In the genomic region with DNA sequence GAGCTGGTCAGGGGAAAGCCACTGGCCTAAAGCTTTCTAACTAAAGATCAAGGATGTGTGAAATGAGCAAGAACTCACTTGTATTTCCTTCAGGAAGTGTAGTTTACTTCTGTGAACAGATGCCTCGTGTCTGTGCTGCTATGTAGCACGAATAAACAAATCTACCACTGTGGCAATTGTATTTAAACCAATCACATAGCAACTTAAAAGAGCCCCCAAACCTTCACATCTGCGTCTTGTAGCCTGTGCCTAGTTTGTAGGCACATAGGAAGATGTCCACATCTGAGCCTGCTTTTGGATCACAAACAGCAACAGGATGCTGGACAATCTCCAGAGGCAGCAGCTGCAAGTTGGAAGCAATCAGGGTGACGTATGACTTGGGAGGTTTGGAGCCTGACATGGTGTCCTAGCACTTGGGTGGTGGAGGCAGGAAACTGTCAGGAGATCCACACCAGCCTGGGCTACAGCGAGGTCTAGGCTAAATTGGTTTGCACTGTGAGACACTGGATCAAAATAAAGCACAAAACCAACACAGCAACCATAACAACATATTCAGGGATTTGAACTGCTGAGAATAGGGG, we compare ENCODE assay signal across 11 mouse cellular contexts. TPM values are rescaled to one million over a fixed set of nuclear protein-coding genes. Genes with fewer than 3 reads are reported as not detected.
DNase-seq lines count a peak whose midpoint lies in the region; ATAC-seq and TF ChIP-seq lines count a peak whose summit lies in the region.
"Had no signal": no experiment of that assay in that cellular context is flagged by ENCODE, and none has a peak within 500 bp of the region (broad histone marks: within the 10 kb centered on the region; RNA-seq: fewer than 3 reads in every experiment).

No protein-coding gene starts in this region.

- no peak overlapping the region for H3K4me2 ChIP-seq in lung, postnatal 0 days (replicated peaks; ENCODE audit: low read depth, low read length)
- H3K4me2 ChIP-seq: hindbrain, embryonic 13.5 days; midbrain, embryonic 11.5 days had no signal

- H3K9ac ChIP-seq in lung, postnatal 0 days (replicated peaks; ENCODE audit: low read depth), result no peak overlapping the region
- H3K9ac ChIP-seq: hindbrain, embryonic 13.5 days had no signal

- H3K9me3 ChIP-seq in lung, postnatal 0 days (ENCODE audit: low read length), result no peaks in the 10 kb centered on the region
- H3K9me3 ChIP-seq: hindbrain, embryonic 13.5 days; limb, embryonic 10.5 days had no signal

- no peak overlapping the region for H3K4me3 ChIP-seq in gastrocnemius, adult 2 months
- no peak overlapping the region for H3K4me3 ChIP-seq in kidney, adult 2 months (ENCODE audit: insufficient read depth, low read depth, low read length)
- no peak overlapping the region for H3K4me3 ChIP-seq in lung, postnatal 0 days (ENCODE audit: low read depth, low read length)
- H3K4me3 ChIP-seq: hindbrain, embryonic 13.5 days; limb, embryonic 10.5 days had no signal

- WGBS in kidney, adult 2 months, result 53% methylated on average over 5 of the region's 5 CpGs
- WGBS in lung, postnatal 0 days, result 28% methylated on average over 5 of the region's 5 CpGs

- DNase-seq in gastrocnemius, adult 2 months, result peak; percentile 58
- peak; percentile 82 for DNase-seq in heart, adult 8-10 months (ENCODE audit: low spot score)
- peak; percentile 71 for DNase-seq in kidney, adult 2 months
- peak; percentile 94 for DNase-seq in lung, postnatal 0 days (ENCODE audit: low spot score)
- no peak for DNase-seq in yolk sac, embryonic 10.5 days (ENCODE audit: low spot score)
- no peak for DNase-seq in Muller cell, postnatal 12 days (ENCODE audit: inconsistent ontology term)
- DNase-seq: adrenal gland, adult 2 months had no signal

- H3K4me1 ChIP-seq in kidney, adult 2 months (ENCODE audit: control insufficient read depth, insufficient read depth, low read length), result no peaks in the 10 kb centered on the region
- peaks cover 4% of the 10 kb centered on the region; the same call in 1 of the 2 replicates for H3K4me1 ChIP-seq in lung, postnatal 0 days (ENCODE audit: insufficient read depth, low read depth, low read length)

- intact Hi-C loops in gastrocnemius, adult 2 months (cut with DNase I), result no loop called here

- peak; percentile 91 for ATAC-seq in lung, postnatal 0 days
- ATAC-seq in megakaryocyte progenitor cell, adult 5-6 weeks (replicated peaks; ENCODE audit: poor library complexity), result no peak

- peak; percentile 80 for TF ChIP-seq EP300 in lung, postnatal 0 days (IDR thresholded peaks at IDR 0.05)

- H3K27ac ChIP-seq in gastrocnemius, adult 2 months, result peak overlapping the region; percentile 48
- peak overlapping the region; percentile 49; the same call in 1 of the 2 replicates for H3K27ac ChIP-seq in kidney, adult 2 months (ENCODE audit: insufficient read depth, low read depth, low read length)
- peak overlapping the region; percentile 79 for H3K27ac ChIP-seq in lung, postnatal 0 days (ENCODE audit: low read length)
- H3K27ac ChIP-seq: hindbrain, embryonic 13.5 days; limb, embryonic 10.5 days had no signal

- no peak for TF ChIP-seq POLR2A in kidney, adult 2 months (IDR thresholded peaks at IDR 0.05; ENCODE audit: low read depth, low read length)

- H3K27me3 ChIP-seq in kidney, adult 2 months (replicated peaks; ENCODE audit: control insufficient read depth, insufficient read depth, low read length), result no peaks in the 10 kb centered on the region
- no peaks in the 10 kb centered on the region for H3K27me3 ChIP-seq in lung, postnatal 0 days (replicated peaks; ENCODE audit: insufficient read depth, low read length)

- no peaks in the 10 kb centered on the region for H3K36me3 ChIP-seq in kidney, adult 2 months (ENCODE audit: control insufficient read depth, insufficient read depth, low read length)
- H3K36me3 ChIP-seq in lung, postnatal 0 days (ENCODE audit: insufficient read depth, low read length), result no peaks in the 10 kb centered on the region
- H3K36me3 ChIP-seq: hindbrain, embryonic 13.5 days; limb, embryonic 10.5 days had no signal

- TF ChIP-seq CTCF in gastrocnemius, adult 2 months (IDR thresholded peaks at IDR 0.05), result no peak
- no peak for TF ChIP-seq CTCF in kidney, adult 2 months (conservative IDR thresholded peaks at IDR 0.05; ENCODE audit: insufficient read depth, insufficient read length, low read depth, low read length)
- TF ChIP-seq CTCF in lung, postnatal 0 days (IDR thresholded peaks at IDR 0.05), result no peak

RNA-seq across cellular contexts. Expression of gene Gucy2c, which starts 7.9 kb away (rescaled TPM):
- total RNA-seq in gastrocnemius, adult 2 months (2021), result not detected
- not detected for total RNA-seq in heart, adult 8-10 months (2022)
- 0.01 and 0.02 TPM in 2 replicates for polyA plus RNA-seq in kidney, adult 2 months (2012; rRNA removed)
- 0.11 TPM in 1 of 2 replicates, not detected in the other for polyA plus RNA-seq in lung, postnatal 0 days (2015; fragmentation: Nextera tagmentation; extraction: Ambion mirVana)
- total RNA-seq in megakaryocyte progenitor cell, adult 5-6 weeks (2015), result not detected in 2 replicates
- not detected in 2 replicates for total RNA-seq in megakaryocyte progenitor cell, adult 5-6 weeks (2017)
- total RNA-seq: adrenal gland, adult 2 months had no signal
- polyA plus RNA-seq: adrenal gland, adult 2 months had no signal

RNA-seq across cellular contexts. Expression of gene Hist4h4, which starts 14.7 kb away (rescaled TPM):
- 1 to 10 TPM; 4.2 to 4.5 TPM for total RNA-seq in gastrocnemius, adult 2 months (2021)
- 1 to 10 TPM; 5.9 to 8.4 (median 6.9) TPM for total RNA-seq in heart, adult 8-10 months (2022)
- polyA plus RNA-seq in kidney, adult 2 months (2012; rRNA removed), result 0.74 and 1.1 TPM in 2 replicates
- 1.5 and 1.6 TPM in 2 replicates for polyA plus RNA-seq in lung, postnatal 0 days (2015; fragmentation: Nextera tagmentation; extraction: Ambion mirVana)
- total RNA-seq in megakaryocyte progenitor cell, adult 5-6 weeks (2015), result 16.6 and 20.5 TPM in 2 replicates
- total RNA-seq in megakaryocyte progenitor cell, adult 5-6 weeks (2017), result 38.8 and 46.4 TPM in 2 replicates

RNA-seq across cellular contexts. Expression of gene H2afj, which starts 18.6 kb away (rescaled TPM):
- total RNA-seq in gastrocnemius, adult 2 months (2021), result 10 to 100 TPM; 12.4 to 13.8 TPM
- total RNA-seq in heart, adult 8-10 months (2022), result 10 to 100 TPM; 20.6 to 35.7 (median 31.6) TPM
- polyA plus RNA-seq in kidney, adult 2 months (2012; rRNA removed), result 262 and 431 TPM in 2 replicates
- 424 and 464 TPM in 2 replicates for polyA plus RNA-seq in lung, postnatal 0 days (2015; fragmentation: Nextera tagmentation; extraction: Ambion mirVana)
- 46.1 and 54.3 TPM in 2 replicates for total RNA-seq in megakaryocyte progenitor cell, adult 5-6 weeks (2015)
- total RNA-seq in megakaryocyte progenitor cell, adult 5-6 weeks (2017), result 69.3 and 79.7 TPM in 2 replicates

RNA-seq across cellular contexts. Expression of gene BC049715, which starts 37.9 kb away (rescaled TPM):
- under 1 TPM in 1 of 2 experiments, not detected in 1; 0.28 TPM for total RNA-seq in gastrocnemius, adult 2 months (2021)
- 1 to 10 TPM in 1 of 4 experiments, under 1 TPM in 3; 0.89 to 1.6 (median 0.94) TPM for total RNA-seq in heart, adult 8-10 months (2022)
- 0.99 and 1.3 TPM in 2 replicates for polyA plus RNA-seq in kidney, adult 2 months (2012; rRNA removed)
- polyA plus RNA-seq in lung, postnatal 0 days (2015; fragmentation: Nextera tagmentation; extraction: Ambion mirVana), result 1.8 and 2.2 TPM in 2 replicates
- 1.2 and 2.2 TPM in 2 replicates for total RNA-seq in megakaryocyte progenitor cell, adult 5-6 weeks (2015)
- total RNA-seq in megakaryocyte progenitor cell, adult 5-6 weeks (2017), result 3.5 and 8.7 TPM in 2 replicates

RNA-seq across cellular contexts. Expression of gene Wbp11, which starts 38.6 kb away (rescaled TPM):
- total RNA-seq in gastrocnemius, adult 2 months (2021), result 10 to 100 TPM; 48.4 to 54.7 TPM
- total RNA-seq in heart, adult 8-10 months (2022), result 10 to 100 TPM; 60.9 to 70.3 (median 65.5) TPM
- polyA plus RNA-seq in kidney, adult 2 months (2012; rRNA removed), result 28.3 and 28.6 TPM in 2 replicates
- polyA plus RNA-seq in lung, postnatal 0 days (2015; fragmentation: Nextera tagmentation; extraction: Ambion mirVana), result 44.4 and 46.1 TPM in 2 replicates
- total RNA-seq in megakaryocyte progenitor cell, adult 5-6 weeks (2015), result 112 and 118 TPM in 2 replicates
- 40.9 and 47.7 TPM in 2 replicates for total RNA-seq in megakaryocyte progenitor cell, adult 5-6 weeks (2017)

Comparison
In these comparisons a context has a peak if more than half of its experiments do, and no peak if none do; other contexts are left out.
1. DNase-seq: peak in gastrocnemius, adult 2 months (single experiment), heart, adult 8-10 months (single experiment), kidney, adult 2 months (single experiment) and lung, postnatal 0 days (single experiment); none in yolk sac, embryonic 10.5 days (single experiment) and Muller cell, postnatal 12 days (single experiment).
2. Peak in every context shown above with its lines, with median percentiles within 50 percentile points of each other: H3K27ac ChIP-seq.